In genomic region chr13:9697340-9697739, GRCm38 (mm10) we compare ENCODE assay signal across 35 mouse cellular contexts.
"Had no signal": no experiment of that assay in that cellular context is flagged by ENCODE, and none has a peak within 500 bp of the region (broad histone marks: within the 10 kb centered on the region; RNA-seq: fewer than 3 reads in every experiment).

No protein-coding gene starts in this region.

- H3K27me3 ChIP-seq: heart, embryonic 12.5 days; heart, embryonic 13.5 days; heart, embryonic 15.5 days; hindbrain, embryonic 12.5 days; hindbrain, embryonic 13.5 days; hindbrain, embryonic 15.5 days; intestine, embryonic 15.5 days; kidney, embryonic 15.5 days had no signal

- H3K4me2 ChIP-seq: heart, embryonic 11.5 days; heart, embryonic 12.5 days; heart, embryonic 13.5 days; heart, embryonic 15.5 days; hindbrain, embryonic 12.5 days; hindbrain, embryonic 13.5 days; hindbrain, embryonic 14.5 days; hindbrain, embryonic 15.5 days; intestine, embryonic 15.5 days; kidney, embryonic 15.5 days had no signal

- DNase-seq: heart, postnatal 10 days; heart, postnatal 14 days; heart, postnatal 36 days; heart, postnatal 4 days; kidney, adult 11 months; kidney, adult 18-20 months; kidney, adult 2 months; kidney, adult 8-10 months; kidney, adult 9 months; kidney, postnatal 10 days; kidney, postnatal 14 days; kidney, postnatal 25 days; kidney, postnatal 36 days; kidney, postnatal 4 days; layer of hippocampus, adult 9-11 months; layer of hippocampus, postnatal 36 days had no signal

- ATAC-seq: hindbrain, embryonic 16.5 days; hindbrain, postnatal 0 days; inflammation-experienced regulatory T-cells, adult 6 months; intestine, embryonic 15.5 days; intestine, embryonic 16.5 days; intestine, postnatal 0 days had no signal

- H3K9ac ChIP-seq: heart, embryonic 12.5 days; heart, embryonic 13.5 days; heart, embryonic 15.5 days; hindbrain, embryonic 12.5 days; hindbrain, embryonic 13.5 days; hindbrain, embryonic 14.5 days; hindbrain, embryonic 15.5 days; intestine, embryonic 15.5 days; kidney, embryonic 15.5 days had no signal

- H3K4me1 ChIP-seq: hindbrain, embryonic 10.5 days; hindbrain, embryonic 12.5 days; hindbrain, embryonic 13.5 days; hindbrain, embryonic 15.5 days; intestine, embryonic 15.5 days; kidney, embryonic 15.5 days had no signal

- H3K4me3 ChIP-seq: heart, embryonic 10.5 days; heart, embryonic 12.5 days; heart, embryonic 13.5 days; heart, embryonic 15.5 days; hindbrain, embryonic 10.5 days; hindbrain, embryonic 12.5 days; hindbrain, embryonic 13.5 days; hindbrain, embryonic 15.5 days; intestine, embryonic 15.5 days; kidney, embryonic 15.5 days; layer of hippocampus, adult 2 months had no signal

- H3K27ac ChIP-seq: heart, embryonic 10.5 days; heart, embryonic 13.5 days; heart, embryonic 15.5 days; hindbrain, embryonic 10.5 days; hindbrain, embryonic 12.5 days; hindbrain, embryonic 13.5 days; hindbrain, embryonic 14.5 days; hindbrain, embryonic 15.5 days; hindbrain, postnatal 0 days; intestine, embryonic 15.5 days; kidney, embryonic 15.5 days; kidney, postnatal 0 days; layer of hippocampus, adult 2 months had no signal

- H3K9me3 ChIP-seq: heart, embryonic 10.5 days; heart, embryonic 12.5 days; heart, embryonic 13.5 days; heart, embryonic 15.5 days; hindbrain, embryonic 10.5 days; hindbrain, embryonic 12.5 days; hindbrain, embryonic 13.5 days; hindbrain, embryonic 15.5 days; intestine, embryonic 15.5 days; kidney, embryonic 15.5 days had no signal
